Mouse (Mus musculus): ENCODE results near the gene Psrc1.

Psrc1 gene

DNA sequence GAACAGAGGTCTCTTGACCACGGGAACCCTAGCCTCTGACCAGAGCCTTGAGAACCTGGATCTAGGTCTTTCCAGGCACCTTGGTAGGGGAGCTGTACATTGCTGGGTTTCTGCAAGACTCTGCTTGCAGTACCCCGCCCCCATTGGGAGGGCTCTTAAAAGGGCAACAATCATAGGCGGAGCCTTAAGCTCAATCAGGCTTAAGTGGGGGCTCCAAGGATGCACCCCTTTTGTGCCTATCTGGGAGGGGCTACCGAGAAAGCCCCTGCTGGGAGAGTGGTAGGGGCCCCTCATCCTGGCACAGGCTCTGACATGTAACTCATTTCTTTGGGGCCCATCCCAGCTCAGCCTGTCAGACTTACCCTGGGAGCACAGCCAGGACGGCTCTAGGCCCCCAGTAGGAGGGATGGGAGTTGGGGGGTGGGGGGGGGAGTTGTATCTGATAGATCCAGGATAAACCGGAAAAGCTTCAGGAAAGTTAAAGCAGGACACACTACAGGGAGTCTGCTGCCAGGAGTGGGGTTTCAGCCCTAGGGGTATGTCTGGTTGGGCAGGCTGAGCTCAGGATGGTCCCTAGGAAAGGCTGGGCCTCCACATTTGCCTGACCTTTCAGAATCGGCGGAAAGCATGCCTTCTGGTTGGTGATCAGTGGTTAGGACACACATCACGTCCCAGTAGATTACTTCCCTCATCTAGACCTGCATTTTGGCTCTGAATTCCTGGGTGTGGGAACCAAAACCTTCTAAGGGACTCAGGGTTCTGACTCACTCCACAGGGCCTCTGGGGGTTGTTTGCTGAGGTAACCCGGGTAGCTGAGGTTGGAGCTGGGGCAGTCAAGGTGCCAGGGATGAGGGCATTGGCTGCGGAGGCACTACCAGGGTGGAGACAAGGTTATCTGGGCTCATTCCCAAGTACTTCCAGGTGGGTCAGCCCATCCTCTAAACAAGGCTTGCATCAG, 40.5 kb downstream of the Psrc1 start:
- peak; percentile 48 to 54 for DNase-seq (ENCODE audit: low spot score in 2 of 2)

- no peak for DNase-seq (ENCODE audit: low spot score in 2 of 2)
These were observed 41.4 kb downstream of the Psrc1 start for GRCm38 (mm10) chr3:108424944-108425623.

DNA sequence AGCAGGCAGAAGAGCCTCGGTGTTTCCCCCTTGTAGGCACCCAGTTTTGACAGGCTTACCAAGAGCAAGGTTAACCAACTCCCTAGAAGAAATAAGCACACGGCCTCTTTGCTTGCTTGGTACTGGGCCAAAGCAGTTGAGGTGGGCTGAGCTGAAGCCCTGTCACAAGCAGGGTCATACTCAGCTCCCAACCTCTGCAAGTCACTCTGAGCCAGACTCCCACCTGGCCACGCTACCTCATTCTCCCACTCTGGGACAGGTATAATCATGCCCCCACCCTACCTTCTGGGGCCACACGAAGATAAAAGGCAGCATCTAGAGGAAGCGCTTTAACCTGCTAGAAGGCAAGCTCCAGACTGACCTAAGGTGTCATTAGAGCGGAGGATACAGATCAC, 42.0 kb downstream of the Psrc1 start:
- no peak for DNase-seq (ENCODE audit: low spot score in 2 of 2)

- no peak for DNase-seq (ENCODE audit: low spot score in 2 of 2)
These were observed 49.0 kb downstream of the Psrc1 start for GRCm38 (mm10) chr3:108432542-108433187.

- no peak for DNase-seq (ENCODE audit: low spot score in 2 of 2)
These were observed 49.7 kb downstream of the Psrc1 start for GRCm38 (mm10) chr3:108433188-108433880.

DNA sequence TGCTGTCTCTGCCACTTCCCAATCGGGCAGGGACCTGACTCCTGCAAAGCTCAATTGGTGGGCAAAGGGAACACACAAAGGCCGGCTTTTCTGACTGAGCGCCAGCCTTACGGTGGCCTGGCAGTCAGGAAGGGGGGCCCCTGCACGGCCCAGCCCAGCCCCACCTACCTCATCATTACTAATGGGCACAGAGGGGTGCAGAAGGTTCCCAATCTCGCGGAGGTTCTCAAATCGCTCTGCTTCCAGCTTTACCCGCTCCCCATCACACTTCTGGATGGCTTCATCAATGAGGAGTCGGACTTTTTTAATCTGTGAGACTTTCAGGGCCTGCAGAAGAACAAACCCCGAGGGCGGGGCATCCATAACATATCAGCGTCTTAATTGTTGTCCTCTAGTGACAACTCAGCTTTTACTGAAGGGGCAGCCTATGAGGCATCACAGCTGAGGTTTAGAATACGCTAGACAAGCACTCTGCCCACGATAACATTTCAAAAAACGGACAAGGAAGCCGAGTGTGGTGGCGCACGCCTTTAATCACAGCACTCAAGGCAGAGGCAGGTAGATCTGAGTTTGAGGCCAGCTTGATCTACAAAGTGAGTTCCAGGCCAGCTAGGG, 50.3 kb downstream of the Psrc1 start:
- no peak for DNase-seq (ENCODE audit: low spot score in 2 of 2)

DNA sequence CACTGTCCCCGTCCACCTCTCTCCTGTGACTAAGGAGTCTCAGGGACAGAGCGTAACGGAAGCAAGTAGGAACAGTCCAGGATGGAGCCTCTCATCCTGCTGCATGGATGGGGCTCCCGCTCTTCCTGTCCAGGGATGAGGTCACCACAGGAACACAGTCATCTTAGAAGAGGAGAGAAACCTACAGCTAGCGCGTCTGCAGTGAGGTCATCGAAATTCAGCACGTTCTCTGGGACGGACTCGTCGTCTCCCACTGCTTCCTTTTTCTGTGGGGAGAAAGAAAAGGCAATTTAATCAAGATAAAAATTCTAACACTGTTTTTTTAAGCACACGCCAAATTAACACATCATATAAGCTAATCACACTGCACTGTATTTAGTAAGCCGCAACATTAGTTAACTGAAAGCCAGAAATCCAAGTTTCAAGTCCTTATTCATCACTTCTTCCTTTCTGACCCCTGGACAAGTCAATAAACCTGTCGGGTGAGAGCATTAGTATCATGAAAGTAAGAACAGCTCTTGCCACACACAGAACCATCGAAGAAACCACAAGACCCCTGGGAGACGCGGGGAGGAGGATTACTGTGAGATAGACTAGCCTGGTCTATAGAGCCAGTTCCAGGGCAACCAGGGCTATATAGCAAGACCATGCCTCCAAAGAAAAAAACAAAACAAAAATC, 52.2 kb downstream of the Psrc1 start:
- no peak for DNase-seq (ENCODE audit: low spot score in 2 of 2)

GRCm38 (mm10) chr3:108436380-108436714, 52.7 kb downstream of the Psrc1 start:
- DNase-seq (ENCODE audit: low spot score in 2 of 2), result no peak
